Mouse (Mus musculus) stomach, postnatal 0 days (tissue): ENCODE results near the gene Tgfbr2.

Experiments used
- CTCF ChIP-seq: IDR thresholded peaks from 2 replicates; pipeline ENCODE4 v1.5.1; 2016; ENCODE audit warnings: antibody characterized with exemption, low read depth, mild to moderate bottlenecking, moderate library complexity
- EP300 ChIP-seq: optimal IDR thresholded peaks from 2 replicates; pipeline ENCODE3; 2016; ENCODE audit warnings: antibody characterized with exemption

DNA sequence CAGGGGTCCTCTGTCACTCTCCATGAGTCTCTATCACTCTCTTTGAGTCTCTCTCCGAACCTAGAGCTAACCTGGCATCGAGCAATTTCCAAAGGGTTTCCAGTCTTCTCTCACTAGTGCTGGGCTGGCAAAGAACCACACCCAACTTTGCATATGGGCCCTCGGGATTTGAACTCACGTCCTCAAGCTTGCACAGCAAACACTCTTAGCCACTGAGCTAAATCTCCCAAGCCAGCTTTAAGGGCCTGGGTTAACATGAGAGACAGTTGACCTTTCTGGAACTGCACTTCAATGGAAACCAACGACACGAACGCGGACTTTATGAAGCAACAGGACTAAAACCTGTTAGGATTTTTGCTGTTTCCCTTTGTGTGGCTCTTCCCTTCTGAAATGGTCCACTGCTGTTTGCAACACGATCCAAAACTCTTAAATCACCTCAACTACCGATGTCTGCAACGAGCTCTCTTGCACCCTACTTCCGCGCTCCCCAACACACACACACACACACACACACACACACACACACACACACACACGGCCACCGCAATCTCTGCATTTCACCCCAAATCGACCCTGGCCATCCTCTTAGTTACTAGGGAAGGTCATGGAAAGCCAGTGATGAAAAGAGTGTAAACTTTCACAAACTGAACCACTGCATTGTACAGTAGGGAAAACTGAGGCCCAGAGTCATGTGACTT, 1.5 kb downstream of the Tgfbr2 start:
- no peak for TF ChIP-seq CTCF
- no peak for TF ChIP-seq EP300
